Mouse (Mus musculus) neural tube, embryonic 11.5 days (tissue): Measurements from ENCODE around the gene Thrb. TPM values are rescaled to one million over a fixed set of nuclear protein-coding genes. Genes with fewer than 3 reads are reported as not detected.

ENCODE experiments used
- ATAC-seq: fragments of 200-750 bp; cut with Nextera tagmentation; 2 replicates; pipeline ENCODE4 v1.8.0; 2017; ENCODE audit warnings: moderate number of reproducible peaks, mild to moderate bottlenecking, moderate TSS enrichment, moderate library complexity; ENCODE audit not compliant: insufficient read depth, low FRiP score, low TSS enrichment
- DNase-seq: peaks from one replicate; pipeline ENCODE4 v3.0.0-alpha.2; 2015; ENCODE audit warnings: low spot score
- H3K27ac ChIP-seq: fragments of 300-500 bp; sonication (generic); 2 replicates; pipeline ENCODE4 v1.5.1; 2014; ENCODE audit warnings: low read depth, mild to moderate bottlenecking, low read length
- H3K27me3 ChIP-seq: fragments of 300-500 bp; sonication (generic); 2 replicates; pipeline ENCODE4 v1.6.1; 2014; ENCODE audit warnings: mild to moderate bottlenecking, low read length, mixed read lengths; ENCODE audit not compliant: control insufficient read depth, insufficient read depth
- H3K36me3 ChIP-seq: fragments of 300-500 bp; sonication (generic); 2 replicates; pipeline ENCODE4 v1.6.1; 2014; ENCODE audit warnings: mild to moderate bottlenecking, low read length, moderate library complexity, mixed read lengths; ENCODE audit not compliant: control insufficient read depth, insufficient read depth
- H3K4me1 ChIP-seq: fragments of 300-500 bp; sonication (generic); 2 replicates; pipeline ENCODE4 v1.6.1; 2014; ENCODE audit warnings: low read length, mixed read lengths; ENCODE audit not compliant: control insufficient read depth, insufficient read depth
- H3K4me2 ChIP-seq: fragments of 300-500 bp; sonication (generic); 2 replicates; pipeline ENCODE4 v1.6.1; 2014; ENCODE audit warnings: low read depth, mild to moderate bottlenecking, moderate library complexity
- H3K4me3 ChIP-seq: fragments of 300-500 bp; sonication (generic); 2 replicates; pipeline ENCODE4 v1.5.1; 2014; ENCODE audit warnings: low read depth, low read length
- H3K9ac ChIP-seq: fragments of 300-500 bp; sonication (generic); 2 replicates; pipeline ENCODE4 v1.6.1; 2014; ENCODE audit warnings: mild to moderate bottlenecking, low read length
- H3K9me3 ChIP-seq: fragments of 300-500 bp; sonication (generic); 2 replicates; pipeline ENCODE4 v1.6.1; 2016; ENCODE audit warnings: low read length; ENCODE audit not compliant: control insufficient read depth
- WGBS: fragments of 180-500 bp; shearing (Covaris S2); extraction: QIAGEN DNeasy Blood & Tissue Kit; methylation state at CpG from one replicate; pipeline ENCODE4 v1.1.7; 2014; 5-methylcytosine and 5-hydroxymethylcytosine counted together
- polyA plus RNA-seq: library from polyadenylated mRNA; unstranded; fragments of >200 nt; fragmentation: Nextera tagmentation; extraction: Ambion mirVana; gene quantifications from 2 replicates; pipeline ENCODE4 v1.2.1, GENCODE M21; 2014

Gene Thrb
- polyA plus RNA-seq, 1 experiment from 2014 or later: 0.49 TPM

- H3K4me3 ChIP-seq: peak overlapping the region; percentile 64
- H3K27ac ChIP-seq: no peak overlapping the region
- WGBS: under 1% methylated on average over 57 of the region's 82 CpGs
- peak overlapping the region; percentile 97 for H3K4me2 ChIP-seq
- peaks cover 7% of the 10 kb centered on the region; the same call in 1 of the 2 replicates for H3K4me1 ChIP-seq
- peaks cover 16% of the 10 kb centered on the region for H3K27me3 ChIP-seq
- ATAC-seq: peak; percentile 95
- DNase-seq: peak; percentile 84
- H3K9me3 ChIP-seq: no peaks in the 10 kb centered on the region
- peak overlapping the region; percentile 29 for H3K9ac ChIP-seq
- no peaks in the 10 kb centered on the region for H3K36me3 ChIP-seq
Observed at GRCm38 (mm10) chr14:17660329-17661099, 453 bp downstream of the Thrb start.

DNA sequence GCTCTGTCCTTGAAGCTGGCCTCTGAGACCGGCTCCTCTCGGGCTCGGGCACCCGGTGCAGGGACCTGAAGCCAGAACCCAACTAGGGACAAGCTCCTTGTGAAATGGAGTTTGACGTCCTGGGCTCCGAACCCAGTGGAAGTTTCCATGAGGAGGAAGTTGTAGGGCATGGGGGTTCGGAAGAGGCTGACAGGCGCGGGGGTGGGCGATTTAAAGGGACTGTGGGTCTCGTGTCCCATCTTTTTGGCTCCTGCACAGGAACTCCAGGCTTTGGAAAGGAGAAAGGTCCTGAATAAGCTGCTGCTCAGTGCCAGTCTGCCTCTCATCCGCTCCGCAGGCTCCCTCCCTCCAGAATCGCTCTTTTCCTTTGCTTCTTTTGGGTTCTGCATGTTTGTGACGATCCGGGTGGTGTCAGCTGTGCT is 1.1 kb downstream of the Thrb start:
- peaks cover 7% of the 10 kb centered on the region; the same call in 1 of the 2 replicates for H3K4me1 ChIP-seq
- ATAC-seq (peak; percentile 11), DNase-seq (no peak)
- no peaks in the 10 kb centered on the region for H3K36me3 ChIP-seq
- H3K27ac ChIP-seq: no peak overlapping the region
- no peaks in the 10 kb centered on the region for H3K9me3 ChIP-seq
- H3K27me3 ChIP-seq: peaks cover 16% of the 10 kb centered on the region
- peak overlapping the region; percentile 29 for H3K9ac ChIP-seq
- H3K4me3 ChIP-seq: peak overlapping the region; percentile 64
- WGBS: 0% methylated on average over 15 of the region's 16 CpGs
- peak overlapping the region; percentile 97 for H3K4me2 ChIP-seq

- H3K9me3 ChIP-seq: no peaks in the 10 kb centered on the region
- no peaks in the 10 kb centered on the region for H3K36me3 ChIP-seq
- WGBS: 34% methylated on average over 5 of the region's 5 CpGs
- no peak overlapping the region for H3K4me2 ChIP-seq
- H3K4me3 ChIP-seq: no peak overlapping the region
- no peak for DNase-seq
- peaks cover 7% of the 10 kb centered on the region; the same call in 1 of the 2 replicates for H3K4me1 ChIP-seq
- no peak overlapping the region for H3K27ac ChIP-seq
- ATAC-seq: no peak
- H3K27me3 ChIP-seq: peaks cover 16% of the 10 kb centered on the region
- H3K9ac ChIP-seq: no peak overlapping the region
Observed at GRCm38 (mm10) chr14:17662087-17662486, 2.0 kb downstream of the Thrb start.

- H3K4me1 ChIP-seq: no peaks in the 10 kb centered on the region
- H3K9me3 ChIP-seq: no peaks in the 10 kb centered on the region
- 91% methylated on average over 1 of the region's 1 CpGs for WGBS
- ATAC-seq (no peak), DNase-seq (no peak)
- no peaks in the 10 kb centered on the region for H3K36me3 ChIP-seq
- no peak overlapping the region for H3K4me2 ChIP-seq
- no peak overlapping the region for H3K9ac ChIP-seq
- H3K27me3 ChIP-seq: no peaks in the 10 kb centered on the region
- no peak overlapping the region for H3K4me3 ChIP-seq
- H3K27ac ChIP-seq: no peak overlapping the region
Observed at GRCm38 (mm10) chr14:17674335-17674734, 14.3 kb downstream of the Thrb start.

DNA sequence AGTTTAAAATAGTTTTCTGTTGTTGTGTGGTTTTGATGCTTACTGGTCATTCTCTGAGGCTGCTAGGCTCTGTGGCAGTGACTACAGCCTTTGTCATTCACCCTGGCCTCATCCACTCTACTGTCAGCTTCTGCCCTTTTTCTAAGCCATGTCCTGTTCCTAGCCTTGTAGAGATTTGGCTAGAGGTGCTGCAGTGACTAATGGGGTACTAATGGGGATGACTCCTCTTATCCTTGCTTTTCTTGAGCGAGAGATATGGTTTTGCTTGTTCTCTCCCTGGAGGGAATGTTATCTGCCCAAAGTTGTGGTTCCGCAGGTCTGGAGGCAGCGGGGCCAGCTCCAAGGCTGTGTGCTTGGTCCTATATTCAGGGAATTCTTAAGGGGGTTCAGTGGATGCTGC is 15.2 kb downstream of the Thrb start:
- ATAC-seq (no peak), DNase-seq (no peak)
- H3K27me3 ChIP-seq: no peaks in the 10 kb centered on the region
- WGBS: 89% methylated on average over 3 of the region's 3 CpGs
- H3K4me2 ChIP-seq: no peak overlapping the region
- no peak overlapping the region for H3K9ac ChIP-seq
- no peak overlapping the region for H3K4me3 ChIP-seq
- H3K9me3 ChIP-seq: no peaks in the 10 kb centered on the region
- H3K27ac ChIP-seq: no peak overlapping the region
- H3K4me1 ChIP-seq: no peaks in the 10 kb centered on the region
- H3K36me3 ChIP-seq: no peaks in the 10 kb centered on the region

- Histone ChIP-seq H3K4me1 (no peaks in the 10 kb centered on the region), H3K27me3 (no peaks in the 10 kb centered on the region), H3K4me2 (no peak overlapping the region), H3K9me3 (no peaks in the 10 kb centered on the region), H3K36me3 (no peaks in the 10 kb centered on the region), H3K9ac (no peak overlapping the region), H3K4me3 (no peak overlapping the region), H3K27ac (no peak overlapping the region)
- ATAC-seq (no peak), DNase-seq (no peak)
Observed at GRCm38 (mm10) chr14:17681479-17681878, 21.4 kb downstream of the Thrb start.

DNA sequence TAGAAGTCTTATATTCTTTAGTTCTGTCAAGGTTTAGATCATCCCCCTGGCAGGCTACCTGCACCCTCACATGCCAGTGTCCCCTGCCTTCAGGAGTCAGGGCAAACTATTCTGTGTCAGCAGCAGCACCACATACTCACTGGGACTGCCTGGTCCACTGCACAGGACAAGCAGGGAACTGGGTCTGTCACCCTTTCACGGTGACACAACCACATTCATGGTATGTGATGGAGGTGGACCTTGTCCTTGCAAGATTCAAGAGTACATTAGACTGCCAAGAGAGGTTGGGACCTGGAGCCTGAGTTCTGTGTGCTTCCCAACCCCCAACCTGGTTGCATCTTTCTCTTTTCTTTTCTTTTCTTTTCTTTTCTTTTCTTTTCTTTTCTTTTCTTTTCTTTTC is 24.8 kb downstream of the Thrb start:
- ATAC-seq (no peak), DNase-seq (no peak)
- Histone ChIP-seq H3K9ac (no peak overlapping the region), H3K36me3 (no peaks in the 10 kb centered on the region), H3K4me2 (no peak overlapping the region), H3K4me1 (no peaks in the 10 kb centered on the region), H3K9me3 (no peaks in the 10 kb centered on the region), H3K4me3 (no peak overlapping the region), H3K27ac (no peak overlapping the region), H3K27me3 (no peaks in the 10 kb centered on the region)
- WGBS: 83% methylated on average over 1 of the region's 1 CpGs

DNA sequence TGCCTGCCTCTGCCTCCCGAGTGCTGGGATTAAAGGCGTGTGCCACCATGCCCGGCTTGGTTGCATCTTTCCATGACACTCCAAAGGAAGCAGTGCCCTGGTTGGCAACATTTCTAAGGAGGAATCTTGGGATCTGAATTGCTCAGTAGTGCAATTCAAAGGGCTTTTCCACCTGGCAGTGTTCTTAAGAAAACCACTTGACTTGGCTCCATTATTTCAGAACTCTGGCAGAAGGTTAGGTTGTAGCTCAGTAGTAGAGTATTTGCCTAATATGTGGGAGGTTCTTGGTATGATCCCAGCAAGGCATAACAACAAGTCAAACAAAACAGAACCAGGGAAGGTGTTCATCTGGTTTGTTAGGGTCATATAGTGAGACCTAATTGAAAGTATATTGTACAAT is 25.4 kb downstream of the Thrb start:
- 93% methylated on average over 3 of the region's 3 CpGs for WGBS
- Histone ChIP-seq H3K4me3 (no peak overlapping the region), H3K9me3 (no peaks in the 10 kb centered on the region), H3K27me3 (no peaks in the 10 kb centered on the region), H3K9ac (no peak overlapping the region), H3K4me1 (no peaks in the 10 kb centered on the region), H3K4me2 (no peak overlapping the region), H3K27ac (no peak overlapping the region), H3K36me3 (no peaks in the 10 kb centered on the region)
- DNase-seq (no peak), ATAC-seq (no peak)

DNA sequence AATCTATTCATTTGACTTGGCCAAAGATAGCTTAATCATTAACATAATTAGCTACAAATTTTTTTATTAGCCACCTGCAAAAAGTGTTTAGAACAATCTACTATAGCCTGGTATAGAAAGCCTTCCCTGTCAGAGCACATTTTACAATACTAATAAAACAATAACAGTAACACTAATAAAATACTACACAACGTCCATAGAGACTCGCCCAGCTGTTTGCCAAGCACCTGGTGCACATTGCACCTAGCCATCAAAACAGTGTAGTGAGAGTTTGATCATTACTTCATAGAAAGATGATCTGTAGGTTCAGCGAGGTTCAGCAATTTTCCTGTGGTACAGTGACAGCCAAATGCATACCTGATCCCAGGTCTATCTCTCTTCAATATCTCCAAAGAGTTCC is 26.9 kb downstream of the Thrb start:
- DNase-seq: no peak
- Histone ChIP-seq H3K4me3 (no peak overlapping the region), H3K27me3 (no peaks in the 10 kb centered on the region), H3K9ac (no peak overlapping the region), H3K36me3 (no peaks in the 10 kb centered on the region), H3K4me2 (no peak overlapping the region), H3K4me1 (no peaks in the 10 kb centered on the region), H3K27ac (no peak overlapping the region), H3K9me3 (no peaks in the 10 kb centered on the region)
- no peak for ATAC-seq
- 69% methylated on average over 3 of the region's 3 CpGs for WGBS
